Mouse (Mus musculus) thymus, postnatal 10 days (tissue): Measurements from ENCODE around the gene Gm5767.
"Not testable (repeated sequence)": the region's sequence is repeated elsewhere in the genome, so short reads cannot be mapped to it uniquely, and the experiment has no call there.

Experiments used
- DNase-seq, 2 experiments: peaks; one replicate each; pipeline ENCODE4 v3.0.0; 2021; ENCODE audit warnings: low spot score in 2 of 2

Gm5767 gene

GRCm38 (mm10) chr16:8714851-8715250, 34.3 kb downstream of the Gm5767 start:
- DNase-seq = no peak

DNA sequence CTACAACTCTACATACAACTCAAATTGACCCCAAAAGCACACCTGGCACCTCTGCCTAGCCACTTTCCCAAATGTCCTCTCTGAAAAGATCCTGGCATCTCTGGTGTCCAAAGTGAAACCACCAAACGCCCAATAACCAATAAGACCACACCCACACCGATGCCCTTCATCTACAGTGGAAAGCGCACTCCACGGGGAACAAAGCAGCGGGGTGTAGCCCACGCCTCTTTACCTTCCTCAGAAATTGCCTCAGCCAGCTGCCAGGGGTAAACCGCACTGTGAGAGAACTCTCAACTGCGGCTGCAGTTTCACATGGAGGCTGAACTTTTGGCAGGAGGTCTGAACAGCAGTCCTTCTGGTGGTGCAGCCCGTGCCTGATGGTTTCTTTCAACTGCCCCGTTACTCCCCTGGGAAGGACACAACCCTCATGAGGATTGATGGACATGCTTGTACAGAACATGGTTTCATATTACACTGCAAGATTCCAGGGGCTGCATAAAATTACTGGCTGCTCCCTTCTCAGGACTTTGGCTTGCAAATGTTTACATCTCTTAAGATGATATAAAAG, 35.0 kb downstream of the Gm5767 start:
- no peak for DNase-seq

DNA sequence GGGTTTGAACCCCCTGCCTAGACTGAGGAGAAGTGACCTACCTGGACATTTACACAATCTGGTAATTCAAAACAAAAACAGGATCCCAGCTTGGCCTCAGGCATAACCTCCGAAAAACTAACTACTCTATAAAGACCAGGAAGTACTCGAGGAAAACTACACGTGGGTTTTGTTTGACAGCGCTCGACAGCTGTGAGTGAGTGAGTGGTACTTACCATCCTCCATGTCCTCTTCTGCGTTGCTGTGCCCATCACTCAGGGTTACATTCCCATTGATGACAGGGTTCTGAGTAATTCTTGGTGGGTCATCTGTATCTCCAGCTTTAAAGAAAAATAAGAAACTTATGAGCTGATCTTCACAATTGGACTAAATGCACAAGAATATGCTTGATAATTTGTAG, 35.7 kb downstream of the Gm5767 start:
- DNase-seq = no peak

DNA sequence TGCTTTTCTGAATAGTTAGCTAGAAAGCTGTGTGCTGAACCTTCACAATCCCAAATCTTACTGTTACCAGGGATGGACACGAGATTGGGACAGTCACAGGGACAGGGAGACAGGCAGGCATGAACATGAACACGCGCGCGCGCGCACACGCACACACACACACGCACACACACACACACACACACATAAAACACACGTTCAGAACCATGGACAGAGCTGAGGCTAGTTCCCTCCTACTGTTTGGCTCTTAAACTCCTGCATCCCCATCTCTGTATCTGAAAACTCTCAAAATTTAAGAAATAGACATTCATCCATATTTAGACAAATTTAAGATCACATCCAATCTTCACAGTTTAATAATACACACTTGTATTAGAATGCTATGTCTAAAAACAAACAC, 37.2 kb downstream of the Gm5767 start:
- DNase-seq = no peak

DNA sequence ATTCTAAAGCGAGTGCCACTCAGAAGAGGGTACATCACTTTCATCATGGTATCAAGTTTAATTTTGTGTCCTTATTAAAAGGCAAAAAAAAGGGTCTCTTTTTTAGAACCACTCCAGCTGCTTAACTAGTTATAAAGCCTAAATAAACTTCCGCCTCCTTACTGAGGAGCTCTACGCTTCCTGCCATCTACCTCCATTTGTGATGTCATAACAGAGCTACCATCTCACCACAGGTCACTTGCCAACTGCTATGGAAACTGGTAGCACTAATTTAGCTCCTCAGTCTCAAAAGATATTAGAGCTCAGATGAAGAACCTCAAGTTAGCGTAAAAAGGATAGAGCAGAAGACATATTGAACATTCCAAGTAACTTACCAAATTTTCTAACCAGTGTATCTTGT, 39.9 kb downstream of the Gm5767 start:
- no peak for DNase-seq

- DNase-seq = no peak
Measured at GRCm38 (mm10) chr16:8724031-8724430, 43.5 kb downstream of the Gm5767 start.

GRCm38 (mm10) chr16:8725807-8726206, 45.2 kb downstream of the Gm5767 start:
- no peak for DNase-seq

GRCm38 (mm10) chr16:8728111-8728748, 47.7 kb downstream of the Gm5767 start:
- DNase-seq = no peak

GRCm38 (mm10) chr16:8731630-8732029, 51.1 kb downstream of the Gm5767 start:
- DNase-seq = no peak

GRCm38 (mm10) chr16:8732450-8732849, 51.9 kb downstream of the Gm5767 start:
- not testable (repeated sequence) for DNase-seq
